Mouse (Mus musculus) ES-E14 (cell line): Measurements from ENCODE around the gene Rnf43.

ENCODE experiments used
- CHD2 ChIP-seq: IDR thresholded peaks from 2 replicates; pipeline ENCODE4 v1.6.1; 2014; ENCODE audit warnings: mild to moderate bottlenecking, low read depth, low read length, inconsistent platforms
- ZC3H11A ChIP-seq: IDR thresholded peaks from 2 replicates; pipeline ENCODE4 v1.6.1; 2012; ENCODE audit warnings: low read depth, mild to moderate bottlenecking, inconsistent platforms, low read length, borderline replicate concordance
- ZNF384 ChIP-seq: IDR thresholded peaks from 2 replicates; pipeline ENCODE4 v1.6.1; 2012; ENCODE audit warnings: low read depth, low read length, inconsistent platforms

- TF ChIP-seq ZC3H11A: no peak
- TF ChIP-seq CHD2: no peak
- no peak for TF ChIP-seq ZNF384
Observed at GRCm38 (mm10) chr11:87659216-87659615, 3.3 kb upstream of the Rnf43 start.
